Mouse (Mus musculus) A20 (cell line): ENCODE data around the gene Sectm1b.
A peak's percentile ranks its signal among the peaks of the same experiment; 100 is the strongest.
"Not testable (repeated sequence)": the region's sequence is repeated elsewhere in the genome, so short reads cannot be mapped to it uniquely, and the experiment has no call there.

Source experiments
- DNase-seq: peaks from one replicate; pipeline ENCODE4 v3.0.0-alpha.2; 2011; ENCODE audit warnings: low read depth, low spot score

Gene Sectm1b

GRCm38 (mm10) chr11:121069662-121070061 lies 6.3 kb upstream of the Sectm1b start:
- not testable (repeated sequence) for DNase-seq

GRCm38 (mm10) chr11:121067895-121068294 lies 4.5 kb upstream of the Sectm1b start:
- no peak for DNase-seq

- DNase-seq: peak; percentile 58
Observed at GRCm38 (mm10) chr11:121064197-121064596, 828 bp upstream of the Sectm1b start.

DNA sequence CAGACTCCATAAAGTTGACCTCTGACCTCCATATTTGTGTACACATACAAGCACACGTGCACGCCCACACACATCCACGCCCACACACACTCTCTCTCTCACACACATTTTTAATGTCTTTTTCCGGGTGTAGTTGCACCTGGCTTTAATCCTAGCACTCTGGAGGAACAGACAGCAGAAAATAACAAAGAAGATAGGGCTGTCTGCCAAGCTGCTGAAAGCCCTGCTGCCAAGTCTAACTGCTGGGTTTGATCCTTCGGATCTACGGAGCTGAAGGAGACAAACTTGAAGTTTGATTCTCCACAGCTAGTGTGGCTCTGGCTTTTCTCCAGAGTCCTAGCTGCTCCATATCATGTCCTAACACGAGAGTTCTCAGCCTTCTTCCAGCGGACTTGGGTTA lies 1.8 kb downstream of the Sectm1b start:
- DNase-seq: no peak

GRCm38 (mm10) chr11:121060401-121061067 lies 2.8 kb downstream of the Sectm1b start:
- DNase-seq: not testable (repeated sequence)

DNA sequence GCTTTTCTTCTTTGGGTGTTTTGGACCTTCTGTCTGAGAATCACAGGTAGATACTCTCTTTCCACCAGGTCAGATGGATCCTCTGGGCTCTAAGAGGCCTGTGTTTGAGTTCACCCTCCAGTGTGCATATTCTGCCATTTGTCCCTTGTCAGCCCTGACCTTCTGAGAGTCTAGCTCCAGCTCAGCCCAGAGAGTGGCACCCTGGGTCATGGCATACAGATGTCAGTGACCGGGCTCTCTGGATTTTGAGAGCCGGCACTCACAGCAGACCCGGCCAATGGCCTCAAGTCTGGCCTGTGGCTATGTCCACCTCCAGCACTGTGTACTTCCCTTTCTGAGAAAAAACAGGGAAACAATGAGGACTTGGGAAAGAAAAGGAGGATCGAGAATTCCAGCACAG lies 3.9 kb downstream of the Sectm1b start:
- no peak for DNase-seq

GRCm38 (mm10) chr11:121058956-121059355 lies 4.4 kb downstream of the Sectm1b start:
- no peak for DNase-seq

- no peak for DNase-seq
Observed at GRCm38 (mm10) chr11:121058122-121058521, 5.2 kb downstream of the Sectm1b start.

DNA sequence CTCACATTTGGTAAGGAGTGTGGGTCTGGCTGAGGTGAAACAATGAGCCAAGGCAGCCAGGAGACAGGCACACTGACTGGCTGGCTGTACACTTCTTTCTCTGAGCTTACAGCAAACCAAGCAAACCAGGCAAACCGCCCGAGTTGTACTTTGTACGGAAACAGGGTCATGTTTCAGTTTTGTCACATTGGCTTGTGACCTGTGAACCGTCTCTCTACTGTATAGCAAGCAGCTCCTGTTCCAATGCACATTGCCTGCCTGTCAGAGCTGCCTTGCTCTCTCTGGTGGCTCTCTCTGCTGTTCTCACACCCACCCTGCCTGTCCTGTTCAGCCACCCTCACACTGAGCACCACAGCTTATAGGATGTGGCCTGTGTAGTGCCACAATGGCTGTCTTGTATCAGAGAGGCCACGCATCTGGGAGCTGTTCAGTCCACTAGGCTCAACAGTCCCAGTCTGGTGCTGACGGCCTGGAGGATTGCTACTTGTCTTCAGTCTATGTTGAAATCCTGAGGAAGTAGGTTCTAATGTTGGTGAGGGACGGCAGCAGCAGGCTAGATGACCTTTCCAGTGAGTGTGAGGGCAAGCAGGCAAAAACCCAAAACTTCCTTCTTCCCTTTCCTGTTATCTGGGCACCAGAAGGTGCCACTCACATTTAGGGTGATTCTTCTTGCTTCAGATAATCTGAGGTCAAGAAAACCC lies 6.7 kb downstream of the Sectm1b start:
- no peak for DNase-seq

DNA sequence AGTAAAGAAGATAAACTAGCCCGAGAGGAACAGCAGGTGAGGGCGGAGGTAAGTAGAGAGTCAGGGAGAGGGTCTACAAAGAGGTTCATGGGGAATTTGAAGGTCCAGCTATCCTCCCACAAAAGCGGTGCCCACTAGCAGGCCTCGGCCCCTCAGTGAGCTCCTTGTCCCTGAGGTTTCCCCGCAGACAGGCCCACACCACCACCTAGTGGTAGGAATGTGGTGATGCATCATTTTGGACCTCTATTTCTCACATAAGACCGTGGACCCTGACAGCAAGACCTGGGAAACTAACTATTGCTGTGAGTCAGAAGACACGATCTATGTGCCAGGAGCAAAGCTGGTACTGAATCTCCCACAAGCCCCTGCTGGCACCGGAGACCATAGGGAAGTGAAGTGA lies 9.8 kb downstream of the Sectm1b start:
- peak; percentile 75 for DNase-seq

GRCm38 (mm10) chr11:121052387-121052786 lies 11.0 kb downstream of the Sectm1b start:
- DNase-seq: no peak

GRCm38 (mm10) chr11:121051793-121052192 lies 11.6 kb downstream of the Sectm1b start:
- DNase-seq: no peak

DNA sequence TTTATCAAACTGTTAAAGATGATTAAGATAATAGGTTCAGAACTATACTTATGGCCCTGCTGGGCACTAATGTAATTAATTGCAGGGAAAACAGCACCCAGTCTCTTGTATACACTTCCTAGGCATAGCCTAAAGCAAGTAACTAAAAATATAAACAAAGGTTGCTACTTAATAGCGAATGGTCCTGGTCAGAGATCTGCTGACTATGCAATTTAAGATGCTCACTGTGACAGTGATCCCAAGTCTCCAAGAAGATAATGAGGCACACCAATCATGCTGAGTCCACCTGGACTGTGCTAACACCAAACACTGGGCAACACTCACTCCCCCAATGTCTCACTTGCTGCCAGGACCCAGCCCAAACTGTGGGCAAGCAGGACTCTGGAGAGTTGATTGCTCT lies 13.5 kb downstream of the Sectm1b start:
- no peak for DNase-seq

GRCm38 (mm10) chr11:121047826-121048399 lies 15.5 kb downstream of the Sectm1b start:
- DNase-seq: peak; percentile 29

DNA sequence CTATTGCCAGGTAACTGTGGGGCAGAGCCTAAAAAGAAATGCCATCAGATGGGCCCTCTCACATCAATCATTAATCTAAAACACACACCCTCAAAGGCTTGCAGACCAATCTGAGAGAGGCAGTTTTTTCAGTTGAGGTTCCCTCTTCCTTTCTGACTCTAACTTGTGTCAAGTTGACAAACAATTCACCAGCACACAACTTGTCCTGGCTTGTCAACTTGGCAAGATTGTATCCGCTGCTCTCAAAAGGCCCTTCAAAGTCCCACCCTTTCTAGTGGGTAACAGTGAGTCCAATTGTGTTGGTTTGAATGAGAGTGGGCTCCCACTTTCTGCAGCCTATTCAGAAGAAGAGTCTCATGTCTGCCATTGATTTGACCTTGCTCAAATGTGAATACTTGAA lies 18.1 kb downstream of the Sectm1b start:
- DNase-seq: no peak

DNA sequence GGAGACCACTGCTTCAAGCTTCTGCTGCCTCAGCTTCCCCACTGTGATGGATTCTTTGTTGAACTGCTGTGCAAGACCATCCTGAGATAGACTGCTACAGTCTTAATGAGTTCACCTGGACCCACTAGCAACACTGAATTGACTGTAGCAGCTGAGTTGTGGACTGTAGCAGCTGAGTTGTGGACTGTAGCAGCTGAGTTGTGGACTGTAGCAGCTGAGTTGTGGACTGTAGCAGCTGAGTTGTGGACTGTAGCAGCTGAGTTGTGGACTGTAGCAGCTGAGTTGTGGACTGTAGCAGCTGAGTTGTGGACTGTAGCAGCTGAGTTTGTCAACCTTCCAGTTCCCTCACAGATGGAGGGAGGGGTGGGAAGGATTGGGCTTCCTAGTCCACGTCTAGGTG lies 20.3 kb downstream of the Sectm1b start:
- not testable (repeated sequence) for DNase-seq

GRCm38 (mm10) chr11:121042480-121042879 lies 20.9 kb downstream of the Sectm1b start:
- DNase-seq: no peak

GRCm38 (mm10) chr11:121041636-121042035 lies 21.7 kb downstream of the Sectm1b start:
- no peak for DNase-seq

DNA sequence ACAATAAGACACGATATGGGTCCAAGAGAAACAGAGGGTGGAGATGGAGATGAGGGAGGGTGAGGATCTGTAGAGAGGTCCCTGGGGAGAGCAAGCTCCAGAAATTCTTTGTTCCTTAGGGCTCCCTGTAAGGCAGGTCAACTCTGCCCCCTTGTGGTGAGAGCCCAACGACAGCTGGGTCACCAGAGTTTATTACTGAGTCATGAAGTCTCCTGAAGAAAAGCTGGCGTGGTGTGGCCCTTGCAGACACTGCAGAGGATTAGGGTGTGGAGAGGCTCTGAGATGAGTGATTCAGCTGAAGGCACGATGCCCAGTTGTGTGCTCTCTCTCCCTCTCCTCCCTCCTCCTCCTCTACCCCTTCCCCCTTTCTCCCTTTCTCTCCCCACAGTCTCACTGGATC lies 22.2 kb downstream of the Sectm1b start:
- DNase-seq: peak; percentile 68

- no peak for DNase-seq
Observed at GRCm38 (mm10) chr11:121039302-121039701, 24.1 kb downstream of the Sectm1b start, which contains the start of gene Cd7. Cd7 (minus strand) TSS chr11:121039418.

DNA sequence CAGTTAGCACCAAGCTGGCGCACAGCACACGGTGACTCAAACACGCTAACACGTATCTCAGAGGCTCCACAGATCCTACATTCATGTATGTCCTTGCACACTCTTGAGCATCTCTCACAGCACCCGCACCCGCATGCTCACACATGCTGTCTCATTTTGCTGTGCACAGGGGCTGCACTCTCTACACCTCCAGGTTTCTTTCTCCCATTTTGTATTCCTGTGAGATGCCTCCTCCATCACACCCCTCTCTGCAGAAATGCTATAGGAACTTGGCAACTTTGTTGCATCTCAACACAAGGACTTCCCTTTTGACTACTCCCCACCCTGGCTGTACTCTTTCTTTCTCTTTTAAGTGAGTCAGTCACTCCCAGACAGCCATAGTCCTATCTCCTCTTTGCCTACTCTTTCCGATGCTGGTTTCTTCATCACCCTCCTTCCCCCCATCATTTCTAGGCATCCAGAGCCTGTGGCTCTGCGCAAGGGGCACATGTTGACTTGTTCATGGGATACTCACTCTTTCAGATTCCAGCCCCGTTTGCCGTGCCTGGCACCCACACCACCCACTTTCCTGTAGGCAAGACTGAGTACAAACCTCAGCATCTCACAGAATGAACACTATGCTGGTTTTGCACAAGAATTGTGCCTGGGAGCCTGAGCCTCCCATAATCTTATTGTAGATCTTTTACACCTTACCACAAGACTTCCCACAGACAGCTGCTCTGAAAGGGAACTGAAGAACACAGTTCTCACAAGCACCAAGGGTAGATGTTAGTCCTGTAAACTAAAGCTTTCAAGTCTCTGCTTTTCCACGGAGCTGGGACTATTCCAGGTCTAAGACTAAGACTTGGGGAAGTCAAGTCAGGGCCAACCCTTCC lies 24.8 kb downstream of the Sectm1b start:
- no peak for DNase-seq

- no peak for DNase-seq
Observed at GRCm38 (mm10) chr11:121033118-121033517, 30.3 kb downstream of the Sectm1b start.
